Mouse (Mus musculus) lung, embryonic 14.5 days (tissue): ENCODE measurements around the gene Bcat2. TPM values are rescaled to one million over a fixed set of nuclear protein-coding genes. Genes with fewer than 3 reads are reported as not detected.

Experiments
- ATAC-seq: fragments of 200-750 bp; cut with Nextera tagmentation; 2 replicates; pipeline ENCODE4 v1.8.0; 2017; ENCODE audit warnings: mild to moderate bottlenecking, moderate TSS enrichment, moderate library complexity; ENCODE audit not compliant: insufficient read depth
- DNase-seq: peaks from one replicate; pipeline ENCODE4 v3.0.0-alpha.2; 2015
- H3K27ac ChIP-seq: fragments of 300-500 bp; sonication (generic); 2 replicates; pipeline ENCODE4 v1.5.1; 2014; ENCODE audit warnings: low read depth, mild to moderate bottlenecking, moderate library complexity
- H3K27me3 ChIP-seq: fragments of 300-500 bp; sonication (generic); 2 replicates; pipeline ENCODE4 v1.6.1; 2014; ENCODE audit warnings: low read length, control low read depth; ENCODE audit not compliant: insufficient read depth
- H3K36me3 ChIP-seq: fragments of 300-500 bp; sonication (generic); 2 replicates; pipeline ENCODE4 v1.6.1; 2014; ENCODE audit warnings: control low read depth; ENCODE audit not compliant: insufficient read depth
- H3K4me1 ChIP-seq: fragments of 300-500 bp; sonication (generic); 2 replicates; pipeline ENCODE4 v1.6.1; 2014; ENCODE audit warnings: antibody characterized with exemption, control low read depth; ENCODE audit not compliant: insufficient read depth
- H3K4me2 ChIP-seq: fragments of 300-500 bp; sonication (generic); 2 replicates; pipeline ENCODE4 v1.6.1; 2014; ENCODE audit warnings: mild to moderate bottlenecking
- H3K4me3 ChIP-seq: fragments of 300-500 bp; sonication (generic); 2 replicates; pipeline ENCODE4 v1.5.1; 2014; ENCODE audit warnings: low read depth, low read length
- H3K9ac ChIP-seq: fragments of 300-500 bp; sonication (generic); 2 replicates; pipeline ENCODE4 v1.6.1; 2014
- H3K9me3 ChIP-seq: fragments of 300-500 bp; sonication (generic); 2 replicates; pipeline ENCODE4 v1.6.1; 2016; ENCODE audit warnings: low read depth, low read length, control low read depth
- CTCF ChIP-seq: IDR thresholded peaks from 2 replicates; pipeline ENCODE4 v1.5.1; 2016; ENCODE audit warnings: antibody characterized with exemption, low read depth
- WGBS: fragments of 180-500 bp; shearing (Covaris S2); extraction: QIAGEN DNeasy Blood & Tissue Kit; methylation state at CpG from one replicate; pipeline ENCODE4 v1.1.7; 2014; 5-methylcytosine and 5-hydroxymethylcytosine counted together
- polyA plus RNA-seq: library from polyadenylated mRNA; unstranded; fragments of >200 nt; fragmentation: Nextera tagmentation; extraction: Ambion mirVana; gene quantifications from 2 replicates; pipeline ENCODE4 v1.2.1, GENCODE M21; 2014

Gene Bcat2
- polyA plus RNA-seq = 48.9 and 53.4 TPM in 2 replicates

GRCm38 (mm10) chr7:45570103-45570741, at the start of gene Bcat2:
TSS of gene Bcat2 (plus strand) at chr7:45570153.
- H3K9me3 ChIP-seq = no peaks in the 10 kb centered on the region
- peak within 1 kb of the TSS; percentile 81 for H3K9ac ChIP-seq
- H3K4me2 ChIP-seq = peak within 1 kb of the TSS; percentile 85
- peaks cover 6% of the 10 kb centered on the region; the same call in 1 of the 2 replicates for H3K36me3 ChIP-seq
- under 1% methylated on average over 42 of the region's 42 CpGs for WGBS
- no peak for TF ChIP-seq CTCF
- ATAC-seq (peak; percentile 69), DNase-seq (peak; percentile 79)
- peak within 1 kb of the TSS; percentile 78 for H3K4me3 ChIP-seq
- peak within 1 kb of the TSS; percentile 87 for H3K27ac ChIP-seq
- H3K27me3 ChIP-seq = no peaks in the 10 kb centered on the region
- peaks cover 3% of the 10 kb centered on the region; the same call in 1 of the 2 replicates for H3K4me1 ChIP-seq

- Histone ChIP-seq H3K27ac (no peak overlapping the region), H3K4me3 (no peak overlapping the region), H3K4me1 (no peaks in the 10 kb centered on the region), H3K9ac (no peak overlapping the region), H3K9me3 (no peaks in the 10 kb centered on the region), H3K36me3 (peaks cover 18% of the 10 kb centered on the region; the same call in 1 of the 2 replicates), H3K27me3 (no peaks in the 10 kb centered on the region), H3K4me2 (peak overlapping the region; percentile 64; the same call in 1 of the 2 replicates)
- TF ChIP-seq CTCF = no peak
- 87% methylated on average over 7 of the region's 7 CpGs for WGBS
- DNase-seq = no peak
- no peak for ATAC-seq
Observed at GRCm38 (mm10) chr7:45520605-45521004, 49.3 kb upstream of the Bcat2 start.

GRCm38 (mm10) chr7:45521728-45522184, 48.2 kb upstream of the Bcat2 start:
- Histone ChIP-seq H3K4me3 (peak overlapping the region; percentile 54), H3K27ac (peak overlapping the region; percentile 93), H3K9me3 (no peaks in the 10 kb centered on the region), H3K9ac (peak overlapping the region; percentile 62), H3K4me1 (no peaks in the 10 kb centered on the region), H3K36me3 (peaks cover 18% of the 10 kb centered on the region; the same call in 1 of the 2 replicates), H3K27me3 (no peaks in the 10 kb centered on the region), H3K4me2 (peak overlapping the region; percentile 64)
- peak; percentile 77 for ATAC-seq
- under 1% methylated on average over 28 of the region's 28 CpGs for WGBS
- peak; percentile 93 for DNase-seq
- peak; percentile 48; the same call in 1 of the 2 replicates for TF ChIP-seq CTCF

GRCm38 (mm10) chr7:45522194-45522752, 47.7 kb upstream of the Bcat2 start:
- peak overlapping the region; percentile 54 for H3K4me3 ChIP-seq
- DNase-seq (no peak), ATAC-seq (no peak)
- no peaks in the 10 kb centered on the region for H3K27me3 ChIP-seq
- peak overlapping the region; percentile 64 for H3K4me2 ChIP-seq
- peaks cover 18% of the 10 kb centered on the region; the same call in 1 of the 2 replicates for H3K36me3 ChIP-seq
- 55% methylated on average over 16 of the region's 16 CpGs for WGBS
- H3K9me3 ChIP-seq = no peaks in the 10 kb centered on the region
- TF ChIP-seq CTCF = no peak
- H3K9ac ChIP-seq = peak overlapping the region; percentile 62
- no peaks in the 10 kb centered on the region for H3K4me1 ChIP-seq
- no peak overlapping the region; the same call in 1 of the 2 replicates for H3K27ac ChIP-seq

GRCm38 (mm10) chr7:45522957-45523676, 46.8 kb upstream of the Bcat2 start:
- H3K4me1 ChIP-seq = no peaks in the 10 kb centered on the region
- 0 out of 2 replicates have a peak overlapping the region, but pooled peaks have one; percentile 17 for H3K9ac ChIP-seq
- H3K9me3 ChIP-seq = no peaks in the 10 kb centered on the region
- WGBS = 69% methylated on average over 18 of the region's 18 CpGs
- DNase-seq (no peak), ATAC-seq (no peak)
- H3K27me3 ChIP-seq = no peaks in the 10 kb centered on the region
- no peak for TF ChIP-seq CTCF
- H3K27ac ChIP-seq = no peak overlapping the region
- peak overlapping the region; percentile 26; the same call in 1 of the 2 replicates for H3K4me3 ChIP-seq
- H3K36me3 ChIP-seq = peaks cover 18% of the 10 kb centered on the region; the same call in 1 of the 2 replicates
- peak overlapping the region; percentile 20 for H3K4me2 ChIP-seq

- Histone ChIP-seq H3K4me1 (no peaks in the 10 kb centered on the region), H3K27ac (no peak overlapping the region)
- no peak for DNase-seq
Observed at GRCm38 (mm10) chr7:45523678-45524170, 46.2 kb upstream of the Bcat2 start.

More at GRCm38 (mm10) chr7:45523678-45524170, 46.2 kb upstream of the Bcat2 start:
- Histone ChIP-seq H3K36me3 (peaks cover 18% of the 10 kb centered on the region; the same call in 1 of the 2 replicates), H3K9ac (0 out of 2 replicates have a peak overlapping the region, but pooled peaks have one; percentile 17), H3K27me3 (no peaks in the 10 kb centered on the region), H3K4me3 (peak overlapping the region; percentile 26), H3K4me2 (peak overlapping the region; percentile 4; the same call in 1 of the 2 replicates), H3K9me3 (no peaks in the 10 kb centered on the region)
- 84% methylated on average over 13 of the region's 13 CpGs for WGBS
- no peak for TF ChIP-seq CTCF
- ATAC-seq = no peak
